Mouse (Mus musculus): ENCODE measurements around the gene Pla1a. TPM values are rescaled to one million over a fixed set of nuclear protein-coding genes. Genes with fewer than 3 reads are reported as not detected.

The Pla1a gene
- polyA plus RNA-seq, 1 experiment from 2014 or later: 0.28 TPM

- no peak for ATAC-seq (ENCODE audit: low FRiP score)
- WGBS: 88% methylated on average over 1 of the region's 1 CpGs
- Histone ChIP-seq H3K4me3 (ENCODE audit: low read depth, low read length) (no peak overlapping the region), H3K4me1 (replicated peaks; ENCODE audit: control insufficient read depth, insufficient read depth, low read length) (no peaks in the 10 kb centered on the region), H3K27ac (ENCODE audit: low read depth, low read length) (no peak overlapping the region), H3K9me3 (ENCODE audit: control insufficient read depth, low read length) (no peaks in the 10 kb centered on the region), H3K27me3 (ENCODE audit: control insufficient read depth, insufficient read depth, low read length) (no peaks in the 10 kb centered on the region), H3K36me3 (ENCODE audit: control insufficient read depth, insufficient read depth, low read length) (peaks cover 13% of the 10 kb centered on the region; the same call in 1 of the 2 replicates), H3K4me2 (replicated peaks; ENCODE audit: low read depth, low read length) (no peak overlapping the region), H3K9ac (ENCODE audit: low read depth, low read length) (no peak overlapping the region)
- DNase-seq (ENCODE audit: low spot score): no peak
These were observed 12.1 kb upstream of the Pla1a start for GRCm38 (mm10) chr16:38445046-38445445.

GRCm38 (mm10) chr16:38443721-38444464 is 10.9 kb upstream of the Pla1a start:
- Histone ChIP-seq H3K4me2 (replicated peaks; ENCODE audit: low read depth, low read length) (no peak overlapping the region), H3K36me3 (ENCODE audit: control insufficient read depth, insufficient read depth, low read length) (peaks cover 13% of the 10 kb centered on the region; the same call in 1 of the 2 replicates), H3K27me3 (ENCODE audit: control insufficient read depth, insufficient read depth, low read length) (no peaks in the 10 kb centered on the region), H3K4me3 (ENCODE audit: low read depth, low read length) (no peak overlapping the region), H3K9ac (ENCODE audit: low read depth, low read length) (no peak overlapping the region), H3K9me3 (ENCODE audit: control insufficient read depth, low read length) (no peaks in the 10 kb centered on the region), H3K4me1 (replicated peaks; ENCODE audit: control insufficient read depth, insufficient read depth, low read length) (no peaks in the 10 kb centered on the region), H3K27ac (ENCODE audit: low read depth, low read length) (no peak overlapping the region)
- WGBS: 94% methylated on average over 7 of the region's 7 CpGs
- ATAC-seq (ENCODE audit: low FRiP score) (no peak), DNase-seq (ENCODE audit: low spot score) (no peak)

GRCm38 (mm10) chr16:38442216-38442615 is 9.3 kb upstream of the Pla1a start:
- Histone ChIP-seq H3K9ac (ENCODE audit: low read depth, low read length) (no peak overlapping the region), H3K9me3 (ENCODE audit: control insufficient read depth, low read length) (no peaks in the 10 kb centered on the region), H3K27ac (ENCODE audit: low read depth, low read length) (no peak overlapping the region), H3K4me2 (replicated peaks; ENCODE audit: low read depth, low read length) (no peak overlapping the region), H3K27me3 (ENCODE audit: control insufficient read depth, insufficient read depth, low read length) (no peaks in the 10 kb centered on the region), H3K36me3 (ENCODE audit: control insufficient read depth, insufficient read depth, low read length) (peaks cover 11% of the 10 kb centered on the region; the same call in 1 of the 2 replicates), H3K4me1 (replicated peaks; ENCODE audit: control insufficient read depth, insufficient read depth, low read length) (no peaks in the 10 kb centered on the region), H3K4me3 (ENCODE audit: low read depth, low read length) (no peak overlapping the region)
- DNase-seq (ENCODE audit: low spot score): no peak
- WGBS: 90% methylated on average over 8 of the region's 8 CpGs
- ATAC-seq (ENCODE audit: low FRiP score): no peak

- no peaks in the 10 kb centered on the region for H3K27me3 ChIP-seq (ENCODE audit: control insufficient read depth, insufficient read depth, low read length)
- ATAC-seq (ENCODE audit: low FRiP score) (no peak), DNase-seq (ENCODE audit: low spot score) (no peak)
- no peaks in the 10 kb centered on the region for H3K4me1 ChIP-seq (replicated peaks; ENCODE audit: control insufficient read depth, insufficient read depth, low read length)
- peaks cover 7% of the 10 kb centered on the region; the same call in 1 of the 2 replicates for H3K36me3 ChIP-seq (ENCODE audit: control insufficient read depth, insufficient read depth, low read length)
- no peak overlapping the region for H3K9ac ChIP-seq (ENCODE audit: low read depth, low read length)
- no peaks in the 10 kb centered on the region for H3K9me3 ChIP-seq (ENCODE audit: control insufficient read depth, low read length)
- H3K4me2 ChIP-seq (replicated peaks; ENCODE audit: low read depth, low read length): no peak overlapping the region
- H3K4me3 ChIP-seq (ENCODE audit: low read depth, low read length): no peak overlapping the region
- H3K27ac ChIP-seq (ENCODE audit: low read depth, low read length): no peak overlapping the region
- 91% methylated on average over 5 of the region's 5 CpGs for WGBS
These were observed 8.7 kb upstream of the Pla1a start for GRCm38 (mm10) chr16:38441611-38442010.

- no peak for ATAC-seq (ENCODE audit: low FRiP score)
- DNase-seq (ENCODE audit: low spot score): no peak
These were observed 7.5 kb upstream of the Pla1a start for GRCm38 (mm10) chr16:38440403-38440802.

GRCm38 (mm10) chr16:38439190-38439589 is 6.2 kb upstream of the Pla1a start:
- DNase-seq (ENCODE audit: low spot score) (no peak), ATAC-seq (ENCODE audit: low FRiP score) (no peak)
- Histone ChIP-seq H3K36me3 (ENCODE audit: control insufficient read depth, insufficient read depth, low read length) (no peaks in the 10 kb centered on the region), H3K27ac (ENCODE audit: low read depth, low read length) (no peak overlapping the region), H3K4me3 (ENCODE audit: low read depth, low read length) (no peak overlapping the region), H3K4me1 (replicated peaks; ENCODE audit: control insufficient read depth, insufficient read depth, low read length) (no peaks in the 10 kb centered on the region), H3K27me3 (ENCODE audit: control insufficient read depth, insufficient read depth, low read length) (no peaks in the 10 kb centered on the region), H3K4me2 (replicated peaks; ENCODE audit: low read depth, low read length) (no peak overlapping the region), H3K9me3 (ENCODE audit: control insufficient read depth, low read length) (no peaks in the 10 kb centered on the region), H3K9ac (ENCODE audit: low read depth, low read length) (no peak overlapping the region)
- WGBS: 88% methylated on average over 1 of the region's 1 CpGs

More at GRCm38 (mm10) chr16:38440403-38440802, 7.5 kb upstream of the Pla1a start:
- Histone ChIP-seq H3K4me1 (replicated peaks; ENCODE audit: control insufficient read depth, insufficient read depth, low read length) (no peaks in the 10 kb centered on the region), H3K27me3 (ENCODE audit: control insufficient read depth, insufficient read depth, low read length) (no peaks in the 10 kb centered on the region), H3K9ac (ENCODE audit: low read depth, low read length) (no peak overlapping the region), H3K4me3 (ENCODE audit: low read depth, low read length) (no peak overlapping the region), H3K36me3 (ENCODE audit: control insufficient read depth, insufficient read depth, low read length) (peaks cover 2% of the 10 kb centered on the region; the same call in 1 of the 2 replicates), H3K9me3 (ENCODE audit: control insufficient read depth, low read length) (no peaks in the 10 kb centered on the region), H3K27ac (ENCODE audit: low read depth, low read length) (no peak overlapping the region), H3K4me2 (replicated peaks; ENCODE audit: low read depth, low read length) (no peak overlapping the region)
- 84% methylated on average over 6 of the region's 6 CpGs for WGBS

- Histone ChIP-seq H3K4me1 (replicated peaks; ENCODE audit: control insufficient read depth, insufficient read depth, low read length) (no peaks in the 10 kb centered on the region), H3K27me3 (ENCODE audit: control insufficient read depth, insufficient read depth, low read length) (no peaks in the 10 kb centered on the region), H3K27ac (ENCODE audit: low read depth, low read length) (no peak overlapping the region), H3K4me3 (ENCODE audit: low read depth, low read length) (no peak overlapping the region), H3K36me3 (ENCODE audit: control insufficient read depth, insufficient read depth, low read length) (no peaks in the 10 kb centered on the region), H3K9ac (ENCODE audit: low read depth, low read length) (no peak overlapping the region), H3K4me2 (replicated peaks; ENCODE audit: low read depth, low read length) (no peak overlapping the region), H3K9me3 (ENCODE audit: control insufficient read depth, low read length) (no peaks in the 10 kb centered on the region)
- 89% methylated on average over 4 of the region's 4 CpGs for WGBS
- DNase-seq (ENCODE audit: low spot score) (no peak), ATAC-seq (ENCODE audit: low FRiP score) (no peak)
These were observed 1.4 kb upstream of the Pla1a start for GRCm38 (mm10) chr16:38434295-38434795.

GRCm38 (mm10) chr16:38433514-38433913 is 569 bp upstream of the Pla1a start:
- 86% methylated on average over 8 of the region's 8 CpGs for WGBS
- H3K4me3 ChIP-seq (ENCODE audit: low read depth, low read length): no peak overlapping the region
- H3K4me1 ChIP-seq (replicated peaks; ENCODE audit: control insufficient read depth, insufficient read depth, low read length): no peaks in the 10 kb centered on the region
- no peaks in the 10 kb centered on the region for H3K9me3 ChIP-seq (ENCODE audit: control insufficient read depth, low read length)
- H3K36me3 ChIP-seq (ENCODE audit: control insufficient read depth, insufficient read depth, low read length): no peaks in the 10 kb centered on the region
- DNase-seq (ENCODE audit: low spot score): no peak
- H3K27ac ChIP-seq (ENCODE audit: low read depth, low read length): no peak overlapping the region
- H3K27me3 ChIP-seq (ENCODE audit: control insufficient read depth, insufficient read depth, low read length): no peaks in the 10 kb centered on the region
- no peak overlapping the region for H3K4me2 ChIP-seq (replicated peaks; ENCODE audit: low read depth, low read length)
- H3K9ac ChIP-seq (ENCODE audit: low read depth, low read length): no peak overlapping the region
- ATAC-seq (ENCODE audit: low FRiP score): no peak

All from hindbrain, embryonic 11.5 days (tissue).